Mouse (Mus musculus) gastrocnemius, postnatal 10 days (tissue): ENCODE measurements at regions not wholly inside any gene's neighbourhood (a gene's known extent, or its start where the extent isn't known, plus 50 kb on each side); places are given as distances from the start of the nearest gene placed in this dataset.
"Not testable (repeated sequence)": the region's sequence is repeated elsewhere in the genome, so short reads cannot be mapped to it uniquely, and the experiment has no call there.

ENCODE experiments used
- DNase-seq: peaks from one replicate; pipeline ENCODE4 v3.0.0; 2021; ENCODE audit warnings: mixed read lengths

DNA sequence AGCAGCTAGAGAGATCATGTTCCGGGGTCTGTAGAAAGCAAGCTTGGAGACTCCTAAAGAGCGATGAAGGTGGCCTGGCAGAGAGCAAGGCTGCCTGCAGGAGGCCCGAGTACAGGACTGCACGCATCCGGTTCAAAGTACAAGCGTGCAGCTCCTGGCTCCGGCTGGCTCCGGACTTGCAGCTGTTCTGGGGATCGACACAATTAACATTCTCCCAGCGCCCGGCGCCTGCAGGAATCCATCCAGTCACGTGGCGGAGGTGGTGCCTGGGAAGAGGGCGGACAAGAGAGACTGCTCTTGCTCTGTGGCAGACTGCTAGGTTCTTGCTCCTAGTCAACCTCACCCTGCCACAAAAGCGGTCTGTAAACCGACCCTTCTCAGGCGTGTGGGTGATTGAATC, 86.9 kb downstream of the Bdh1 start:
- DNase-seq, result peak; percentile 77

DNA sequence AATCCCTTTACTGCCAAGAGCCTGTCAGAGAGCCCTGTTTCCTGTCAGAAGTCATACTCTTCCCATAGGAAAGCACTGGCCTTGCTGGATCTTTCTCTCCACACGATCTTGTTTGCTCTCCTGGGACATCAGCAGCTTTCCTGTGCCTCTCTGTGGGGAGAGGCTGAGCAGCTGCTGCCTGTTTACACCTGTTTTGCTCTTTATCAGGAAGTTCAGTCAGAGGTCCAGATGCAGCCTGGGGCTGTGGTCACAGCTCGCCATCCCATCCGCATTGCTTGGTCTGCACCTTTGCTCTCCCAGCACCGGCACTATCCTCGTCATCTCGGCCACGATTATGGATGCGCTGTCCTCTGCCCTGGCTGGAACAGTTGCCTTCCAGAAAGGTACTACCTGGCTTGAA, 88.0 kb downstream of the Bdh1 start:
- DNase-seq, result no peak

DNA sequence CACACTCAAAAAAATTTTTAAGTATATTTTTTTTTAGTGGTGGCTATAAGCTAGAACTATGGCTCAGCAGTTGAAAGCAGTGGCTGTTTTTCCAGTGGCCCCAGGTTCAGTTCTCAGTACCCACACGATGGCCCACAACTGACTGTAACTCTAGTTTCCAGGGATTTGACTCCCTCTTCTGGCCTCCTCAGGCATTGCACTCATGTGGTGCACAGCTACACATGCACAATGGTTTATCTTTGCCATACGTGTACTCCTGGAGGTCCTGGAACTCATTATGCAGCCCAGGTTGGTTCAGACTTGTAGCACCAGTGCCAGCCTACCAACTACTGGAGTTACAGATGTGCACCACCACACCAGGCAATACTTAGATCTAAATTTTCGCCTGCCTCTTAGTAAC, 96.7 kb downstream of the Bdh1 start:
- DNase-seq, result no peak

DNA sequence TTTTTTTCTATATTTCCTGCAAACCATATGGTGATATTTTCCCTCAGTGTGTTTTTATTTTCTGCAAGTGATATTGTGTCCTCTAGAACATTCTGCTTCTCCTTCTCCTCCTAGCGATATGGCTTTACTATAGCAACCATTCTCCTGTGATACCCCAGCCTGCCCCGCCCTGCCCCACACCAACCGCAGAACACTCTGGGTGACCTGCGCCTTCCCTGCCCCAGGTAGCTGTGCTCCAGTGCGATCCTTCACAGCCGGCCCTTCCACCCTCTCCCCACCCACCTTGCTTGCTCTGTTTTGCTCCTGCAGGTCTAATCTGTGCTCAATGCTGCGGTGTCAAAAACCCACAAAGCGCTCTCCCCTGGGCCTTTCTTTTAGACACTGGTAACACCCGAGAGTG, 98.0 kb downstream of the Bdh1 start:
- DNase-seq, result no peak

DNA sequence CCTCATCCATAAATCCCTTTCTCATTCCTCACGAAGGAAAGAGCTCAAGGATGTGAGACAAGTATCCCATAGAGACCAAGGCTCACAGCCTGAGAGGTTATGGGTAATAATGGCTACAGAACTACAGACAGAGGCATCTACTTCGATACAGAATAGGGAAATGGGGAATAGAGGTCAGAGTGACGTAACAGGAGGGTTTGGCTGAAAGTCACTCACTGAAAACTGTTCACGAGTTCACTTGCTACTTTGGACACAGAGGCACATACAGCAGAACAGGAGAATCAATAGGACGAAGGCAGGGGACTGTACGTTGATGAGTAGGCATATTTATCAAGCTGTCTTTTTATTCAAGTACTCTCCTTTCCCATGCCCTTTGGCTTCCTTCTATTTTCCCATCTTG, 99.7 kb downstream of the Bdh1 start:
- DNase-seq, result no peak

DNA sequence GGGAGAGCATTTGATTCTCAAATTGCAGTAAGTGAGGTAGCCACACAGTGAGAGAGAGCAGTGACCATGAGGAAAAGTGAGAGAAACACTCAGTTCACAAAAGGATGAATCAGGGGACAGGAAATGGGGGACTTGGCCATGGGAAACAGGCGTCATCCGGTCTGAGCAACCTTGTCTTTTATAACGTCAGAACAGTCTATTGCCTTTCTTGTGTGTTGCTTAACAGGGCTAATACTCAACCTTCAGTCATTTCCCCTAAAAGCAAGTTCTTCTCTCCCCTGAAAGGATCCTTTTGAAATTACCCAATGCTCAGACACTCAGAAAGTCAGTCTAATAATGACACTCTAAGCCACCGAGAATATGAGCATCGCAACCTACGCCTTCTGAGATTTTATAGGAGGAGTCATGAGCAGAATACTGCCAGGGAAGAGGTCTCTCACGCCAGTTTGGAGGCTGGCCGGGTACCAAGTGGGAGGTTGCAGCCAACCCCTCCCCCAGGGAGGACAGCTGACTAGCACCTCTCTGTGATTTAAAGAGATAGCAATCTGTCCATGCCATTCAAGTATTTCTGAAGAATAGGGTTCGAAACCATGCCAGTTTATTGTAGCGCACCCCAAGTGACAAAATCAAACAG, 104.7 kb downstream of the Bdh1 start:
- DNase-seq, result peak; percentile 69

DNA sequence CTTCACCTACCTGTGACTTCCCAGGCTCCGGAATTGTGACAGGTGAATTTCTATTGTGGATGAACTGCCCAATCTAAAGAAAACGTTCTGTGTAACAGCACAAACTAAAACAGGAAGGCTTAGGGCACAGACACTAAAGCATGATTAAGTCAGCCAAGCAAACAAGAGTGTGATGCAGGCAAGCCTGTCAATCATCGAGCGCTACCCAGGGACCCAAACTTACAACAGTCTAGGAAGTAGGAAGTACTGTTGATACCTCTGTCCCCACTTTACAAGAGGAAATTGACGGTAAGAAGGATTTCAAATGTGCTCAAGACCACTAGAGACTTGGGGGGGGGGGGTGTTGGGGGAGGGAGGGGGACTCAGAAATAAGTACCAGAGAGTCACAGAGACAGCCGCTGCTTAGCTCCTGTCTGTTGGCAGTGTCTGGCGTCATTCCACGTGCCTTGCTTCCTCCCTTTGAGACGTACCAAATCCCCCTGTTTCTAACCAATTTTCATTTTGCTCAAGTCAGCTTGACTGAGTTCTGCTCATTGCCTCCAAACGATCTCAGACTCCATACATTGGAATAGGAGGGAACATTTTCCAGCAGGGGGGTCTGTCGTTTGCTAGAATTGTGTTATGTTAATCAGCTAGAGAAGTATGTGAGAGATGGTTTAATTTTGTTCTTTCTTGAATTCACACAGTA, 106.7 kb downstream of the Bdh1 start:
- DNase-seq, result no peak

DNA sequence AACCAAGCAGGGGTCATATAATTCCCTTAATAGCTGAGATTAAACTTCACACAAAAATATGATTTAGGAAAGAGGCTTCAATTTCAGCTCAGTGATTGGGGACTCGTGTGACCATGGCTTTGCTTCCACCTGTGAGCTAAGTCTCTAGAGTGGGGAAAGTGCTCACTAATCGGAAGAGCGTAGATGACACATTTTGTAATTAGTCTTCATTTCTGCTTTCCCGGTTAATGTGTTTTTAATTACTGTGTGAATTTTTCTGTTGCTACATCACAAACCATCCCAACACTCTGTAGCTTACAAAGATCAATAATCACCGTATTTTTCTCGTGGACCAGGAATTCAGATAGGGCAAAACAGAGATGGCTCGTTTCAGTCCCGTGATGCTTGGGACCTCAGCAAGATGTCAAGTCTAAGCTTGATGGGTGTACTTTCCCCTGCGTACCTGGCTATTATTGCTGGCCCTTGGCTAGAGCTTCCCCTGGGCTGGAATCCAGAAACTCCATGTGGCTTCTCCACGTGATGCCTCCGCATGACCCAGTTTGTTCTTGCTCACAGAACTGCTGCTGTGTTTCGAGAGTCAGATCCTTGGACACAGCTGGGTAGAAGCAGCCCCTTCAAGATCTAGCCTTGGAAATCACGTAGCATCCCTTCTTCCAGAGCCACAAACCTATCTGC, 107.3 kb downstream of the Bdh1 start:
- no peak for DNase-seq

DNA sequence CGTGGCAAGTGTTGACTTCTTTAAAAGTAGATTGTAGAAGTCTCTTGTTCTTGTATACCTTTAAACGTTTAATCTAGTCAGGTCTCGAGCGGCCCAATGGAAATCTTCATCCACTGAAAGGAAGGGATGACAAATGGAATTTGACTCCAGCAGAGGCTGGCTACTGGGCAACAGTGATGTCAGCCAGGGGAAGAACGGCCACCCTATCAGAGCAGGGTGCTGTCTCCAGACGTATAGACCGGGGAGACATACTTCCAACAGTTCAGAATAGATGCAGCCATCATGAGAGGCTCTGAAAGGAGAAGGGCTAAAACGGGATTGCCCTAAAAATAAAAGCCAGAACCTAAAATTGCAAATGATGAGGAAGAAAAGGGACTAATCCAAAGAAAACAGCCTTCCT, 108.0 kb downstream of the Bdh1 start:
- DNase-seq, result no peak

DNA sequence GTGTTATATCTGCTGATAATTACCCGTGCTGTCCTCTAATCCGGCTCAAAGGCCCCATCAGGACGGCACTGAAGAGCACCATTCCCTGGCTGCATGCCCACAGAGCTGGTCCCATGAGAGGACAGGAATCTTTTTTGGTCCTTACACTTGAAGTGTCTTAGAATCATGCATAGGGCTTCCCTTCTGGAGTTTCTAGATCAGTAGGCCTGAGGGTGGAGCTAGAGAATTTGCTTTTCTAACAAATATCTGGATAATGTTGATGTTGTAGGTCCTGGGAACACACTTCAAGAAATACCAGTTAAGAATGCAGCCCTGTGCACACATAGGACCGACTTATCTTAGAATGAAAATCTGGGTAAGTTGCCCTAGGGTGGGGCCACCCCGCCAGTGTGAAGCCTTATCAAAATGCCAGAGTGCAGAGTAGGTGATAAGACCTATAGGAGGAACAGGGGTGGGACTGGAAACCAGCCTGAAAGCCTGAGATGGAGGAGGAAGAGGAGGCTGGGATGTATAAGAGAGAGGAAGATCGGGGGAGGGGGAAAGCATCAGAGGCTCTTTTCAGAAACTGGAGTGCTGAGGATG, 111.2 kb downstream of the Bdh1 start:
- peak; percentile 24 for DNase-seq

DNA sequence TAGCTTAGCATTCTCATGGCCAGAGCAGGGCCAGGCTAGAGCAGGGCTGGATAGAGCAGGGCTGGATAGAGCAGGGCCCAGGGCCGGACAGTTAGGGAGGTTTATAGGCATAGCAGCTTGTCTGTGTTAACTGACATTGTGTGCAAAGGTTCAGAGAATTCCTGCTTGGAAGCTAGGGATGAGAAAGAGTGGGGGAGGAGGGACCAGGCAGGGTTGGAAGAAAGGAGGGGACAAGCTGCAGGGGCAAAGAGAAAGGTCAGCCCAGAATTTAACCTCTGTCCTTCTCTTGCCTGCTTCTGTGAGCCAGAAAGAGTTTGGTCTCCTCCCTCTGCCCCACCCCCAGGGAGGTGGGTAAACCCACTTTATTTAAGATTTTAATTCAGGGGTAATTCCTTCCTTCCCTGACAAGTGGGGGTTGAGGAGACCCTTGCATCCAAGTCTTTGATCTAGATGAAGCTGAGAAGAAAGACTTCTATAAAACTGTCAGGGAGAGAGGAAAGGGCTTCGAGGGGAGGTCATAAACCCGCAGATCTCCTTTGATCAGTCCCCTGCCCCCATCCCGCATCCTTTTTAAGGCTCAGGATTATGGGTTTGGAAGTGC, 112.9 kb downstream of the Bdh1 start:
- DNase-seq, result no peak

DNA sequence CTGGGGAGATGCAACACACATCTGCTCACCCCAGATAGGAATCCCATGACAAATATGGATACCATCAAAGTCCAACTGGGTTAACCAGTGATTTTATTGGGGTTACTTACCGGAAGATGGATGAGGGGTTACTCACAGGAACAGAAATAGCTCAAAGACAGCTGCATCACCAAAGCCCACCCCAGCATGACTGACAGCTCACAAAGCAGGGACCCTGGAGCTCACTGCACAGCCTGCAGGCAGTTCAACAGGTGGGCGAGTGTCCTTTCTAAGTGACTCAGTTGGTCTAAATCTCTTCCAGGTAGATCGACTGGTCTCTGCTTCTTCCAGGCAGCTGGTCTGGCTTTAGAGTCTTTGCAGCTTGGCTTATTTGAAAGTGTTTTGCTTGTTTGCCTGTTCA, 114.2 kb downstream of the Bdh1 start:
- no peak for DNase-seq

DNA sequence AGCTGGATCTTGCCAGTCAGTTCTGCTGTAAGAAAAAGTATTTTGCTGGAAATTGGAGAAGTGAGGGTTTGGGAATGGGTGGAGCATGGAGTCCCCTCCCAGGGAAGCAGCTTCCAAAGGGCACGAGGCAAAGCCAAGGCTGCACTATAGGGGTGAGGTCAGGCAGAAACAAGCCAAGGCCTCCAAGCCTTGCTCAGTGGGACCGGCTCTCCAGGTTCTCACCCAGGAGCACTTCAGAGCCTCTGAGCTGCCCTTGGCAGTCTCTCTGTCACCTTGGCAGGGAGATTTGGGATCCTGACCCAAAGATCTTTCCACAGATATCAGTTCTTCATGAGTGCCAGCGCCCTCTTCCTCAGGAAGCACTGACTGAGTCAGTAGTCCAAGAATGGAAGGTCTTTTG, 116.5 kb downstream of the Bdh1 start:
- no peak for DNase-seq

DNA sequence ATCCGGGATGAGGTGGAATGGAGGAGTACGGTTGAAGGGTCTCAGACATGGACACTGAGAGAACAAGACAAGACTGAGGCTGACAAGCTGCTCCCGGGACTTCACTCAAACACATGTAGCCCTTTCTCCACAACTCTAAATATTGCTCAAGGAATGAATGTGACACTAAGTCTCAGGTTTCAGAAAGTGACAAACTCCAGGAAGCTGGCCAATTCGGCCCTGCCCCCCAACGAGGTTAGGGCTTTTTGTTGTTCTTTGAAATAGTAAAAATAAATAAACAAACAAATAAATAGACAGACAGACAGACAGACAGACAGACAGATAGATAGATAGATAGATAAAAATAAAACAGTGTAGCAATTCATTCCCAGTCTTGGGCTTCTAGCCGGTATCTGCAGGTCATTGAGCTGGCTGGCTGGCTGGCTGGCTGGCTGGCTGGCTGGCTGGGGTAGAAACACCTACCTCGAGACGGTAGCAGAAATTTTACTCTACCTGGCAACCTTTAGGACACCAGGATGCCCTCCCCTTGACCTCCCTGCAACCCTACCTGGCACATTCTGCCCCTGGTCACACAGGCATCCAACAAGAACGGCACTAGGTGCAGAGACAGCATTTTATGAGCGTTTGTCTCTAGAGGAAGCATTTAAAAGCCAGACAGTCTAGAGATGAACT, 119.6 kb upstream of the Dlg1 start:
- DNase-seq, result no peak

DNA sequence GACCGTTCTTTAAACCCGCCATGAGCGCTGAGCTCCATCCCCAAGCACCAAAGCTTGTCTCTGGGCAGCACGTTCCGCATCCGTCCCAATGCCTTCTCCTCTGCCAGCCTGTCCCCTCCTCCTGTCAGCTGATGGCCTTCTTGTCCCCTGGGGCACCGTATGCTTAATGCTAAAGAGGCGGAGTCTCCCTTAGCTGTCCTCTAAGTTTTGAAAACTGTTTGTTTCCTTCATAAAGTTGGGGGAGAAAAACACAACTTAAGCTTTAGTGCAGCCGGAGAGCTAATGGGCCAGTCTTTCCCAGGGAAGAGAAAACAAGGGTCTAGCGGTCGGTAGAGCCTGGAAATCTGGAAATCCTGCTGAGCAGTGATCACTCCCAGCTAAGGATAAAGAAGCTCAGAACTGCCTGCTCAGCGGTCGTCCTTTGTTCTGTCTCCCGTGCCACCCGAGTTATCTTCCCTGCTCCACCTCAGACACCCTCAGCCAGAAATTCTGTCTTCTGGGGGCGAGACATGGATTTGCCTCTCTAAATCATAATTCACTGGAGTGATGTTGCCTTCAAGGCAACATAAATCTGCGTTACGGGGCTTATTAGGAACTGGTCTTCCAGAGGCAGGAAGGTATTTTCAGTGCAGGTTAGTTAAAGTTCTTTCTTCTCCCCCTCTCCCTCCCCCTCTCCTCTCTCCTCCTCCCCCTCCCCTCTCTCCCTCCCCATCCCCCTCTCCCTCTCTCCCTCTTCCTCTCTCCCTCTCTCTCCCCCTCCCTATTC, 117.0 kb upstream of the Dlg1 start:
- DNase-seq, result no peak

DNA sequence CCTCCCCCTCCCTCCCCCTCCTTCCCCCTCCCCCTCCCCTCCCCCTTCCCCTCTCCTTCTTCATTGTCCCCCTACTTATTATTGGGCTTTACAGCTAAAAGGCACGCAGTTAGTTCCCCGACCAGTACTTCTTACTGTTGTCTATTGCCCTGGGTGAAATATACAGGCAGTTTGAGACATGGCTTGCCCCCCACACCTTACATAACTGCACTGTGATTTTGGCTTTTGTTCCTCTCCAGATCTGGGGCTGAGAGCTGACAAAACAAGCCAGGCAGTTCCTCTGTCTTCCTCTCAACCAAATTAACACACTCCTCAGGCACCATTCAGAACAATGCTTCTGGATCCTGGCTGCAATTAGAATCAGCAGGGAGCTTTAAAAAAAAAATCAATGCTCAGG, 116.4 kb upstream of the Dlg1 start:
- no peak for DNase-seq

DNA sequence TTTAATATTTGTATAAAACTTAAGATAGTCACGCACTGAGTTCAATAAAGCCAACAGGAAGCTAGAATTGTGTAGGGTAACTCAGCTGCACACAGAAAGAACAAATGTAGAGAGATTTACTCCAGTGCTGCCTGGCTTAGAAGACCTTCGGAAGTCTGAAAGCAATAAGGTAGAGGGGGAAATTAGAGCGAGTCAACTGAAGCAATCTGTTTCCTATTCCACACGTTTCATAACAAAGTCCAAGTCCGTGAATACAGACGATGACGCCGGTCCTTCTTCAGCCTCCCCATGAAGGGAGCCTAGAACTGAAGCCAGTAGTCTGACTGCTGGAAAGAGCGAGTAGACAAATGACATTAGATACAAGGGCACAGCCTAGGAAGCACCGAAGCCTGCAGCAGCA, 115.9 kb upstream of the Dlg1 start:
- DNase-seq, result no peak

DNA sequence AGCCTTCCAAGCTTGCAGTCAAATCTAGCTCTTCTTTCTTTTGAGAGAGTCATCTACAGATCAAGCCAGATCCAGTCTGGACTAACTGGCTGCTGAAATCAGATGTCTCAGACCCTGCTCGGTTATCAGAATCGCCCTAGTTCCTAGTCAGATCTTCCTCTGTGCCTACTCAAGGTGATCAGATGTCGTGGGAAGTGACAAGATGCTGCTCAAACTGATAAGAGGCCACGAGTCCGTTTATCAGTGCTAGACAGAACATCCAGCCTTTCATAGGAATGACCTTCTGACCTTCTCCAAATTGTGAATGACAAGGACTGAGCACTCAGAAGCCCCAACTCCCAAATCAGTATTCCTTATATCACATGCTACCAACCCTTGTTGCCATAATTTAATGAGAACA, 113.3 kb upstream of the Dlg1 start:
- no peak for DNase-seq

DNA sequence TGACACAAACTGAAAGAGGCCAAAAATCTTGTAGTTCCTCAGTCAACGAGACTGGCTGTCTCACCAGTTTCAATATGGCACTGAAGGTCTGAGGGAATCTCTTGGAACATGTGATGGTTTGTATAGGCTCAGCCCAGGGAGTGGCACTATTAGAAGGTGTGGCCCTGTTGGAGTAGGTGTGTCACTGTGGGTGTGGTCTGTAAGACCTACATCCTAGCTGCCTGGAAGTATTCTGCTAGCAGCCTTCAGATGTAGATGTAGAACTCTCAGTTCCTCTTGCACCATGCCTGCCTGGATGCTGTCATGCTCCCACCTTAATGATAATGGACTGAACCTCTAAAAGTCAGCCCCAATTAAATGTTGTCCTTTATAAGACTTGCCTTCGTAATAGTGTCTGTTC, 112.7 kb upstream of the Dlg1 start:
- not testable (repeated sequence) for DNase-seq

DNA sequence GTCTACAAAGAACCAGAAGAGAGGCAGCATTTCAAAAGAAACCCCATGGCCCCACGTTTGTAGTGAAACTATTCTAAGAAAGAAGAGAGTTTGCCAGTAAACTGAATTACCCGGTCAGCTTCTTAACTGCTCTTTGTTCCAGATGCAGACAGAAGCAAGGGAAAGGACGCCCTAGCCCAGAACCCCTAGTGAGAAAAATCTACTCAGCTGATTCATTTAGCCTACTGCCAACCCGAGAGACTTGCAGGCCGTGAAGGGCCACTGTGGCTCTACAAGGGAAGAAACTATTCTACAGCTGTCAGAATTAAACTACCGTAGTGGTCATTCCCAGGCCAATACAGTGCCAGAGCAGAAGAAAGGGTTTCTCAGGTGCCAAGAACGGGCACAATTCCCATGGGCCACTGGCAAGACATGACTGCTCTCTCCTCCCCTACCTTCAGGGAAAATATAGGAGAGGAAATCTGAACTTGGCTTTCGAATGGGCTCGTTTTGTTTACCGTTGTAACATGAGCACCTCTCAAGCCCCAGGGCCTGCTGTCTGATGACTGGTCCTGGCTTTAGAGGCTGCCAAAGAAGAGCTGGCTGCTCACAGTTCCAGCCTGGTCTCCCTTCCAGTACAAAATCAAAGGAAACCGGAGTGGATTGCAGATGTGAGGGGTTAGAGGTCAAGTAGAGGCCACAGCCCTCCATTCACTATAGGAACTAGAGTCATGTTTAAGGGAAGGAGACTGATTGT, 111.7 kb upstream of the Dlg1 start:
- no peak for DNase-seq
